Comparison of ENCODE assay signal across 19 mouse cellular contexts in the genomic region with DNA sequence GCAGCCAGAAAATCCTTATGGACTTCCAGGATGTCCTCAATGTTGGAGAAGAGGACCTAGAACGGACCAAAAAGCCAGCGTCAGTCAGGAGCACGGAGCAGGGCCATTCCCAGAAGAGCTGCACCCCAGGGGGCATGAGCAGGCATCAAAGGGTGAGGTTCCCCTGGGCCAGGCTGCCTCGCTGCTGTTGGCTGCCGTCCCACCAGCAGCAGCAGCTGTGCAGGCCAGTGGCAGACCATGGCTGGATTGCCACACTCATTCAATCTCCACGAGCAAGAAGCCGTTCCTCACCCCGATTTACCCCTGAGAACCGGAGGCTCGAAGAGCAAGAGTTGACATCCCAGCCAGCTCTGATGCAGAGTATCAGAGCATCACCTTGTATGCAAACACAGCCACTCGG.
"Had no signal": no experiment of that assay in that cellular context is flagged by ENCODE, and none has a peak within 500 bp of the region (broad histone marks: within the 10 kb centered on the region; RNA-seq: fewer than 3 reads in every experiment).

No protein-coding gene starts in this region.

- H3K27ac ChIP-seq: left cerebral cortex, adult 2 months; liver, embryonic 14.5 days; macrophage; midbrain, embryonic 12.5 days; midbrain, embryonic 15.5 days had no signal

- H3K4me2 ChIP-seq: lung, embryonic 14.5 days; midbrain, embryonic 12.5 days; midbrain, embryonic 15.5 days had no signal

- H3K9ac ChIP-seq: liver, embryonic 14.5 days; liver, postnatal 0 days; lung, embryonic 14.5 days; midbrain, embryonic 12.5 days; midbrain, embryonic 15.5 days had no signal

- DNase-seq: kidney, adult 18-20 months; kidney, adult 9 months; kidney, postnatal 14 days; kidney, postnatal 4 days; layer of hippocampus, adult 9-11 months; liver, postnatal 0 days; lung, embryonic 14.5 days; right cerebral cortex, adult 18-20 months; right cerebral cortex, postnatal 14 days; right cerebral cortex, postnatal 4 days; thymus, postnatal 25 days had no signal

- H3K4me1 ChIP-seq: midbrain, embryonic 12.5 days; midbrain, embryonic 15.5 days had no signal

- H3K36me3 ChIP-seq: midbrain, embryonic 15.5 days had no signal

- H3K9me3 ChIP-seq: midbrain, embryonic 12.5 days; midbrain, embryonic 15.5 days had no signal

- H3K27me3 ChIP-seq: midbrain, embryonic 12.5 days; midbrain, embryonic 15.5 days had no signal

- ATAC-seq: intestine, embryonic 16.5 days; lung, postnatal 0 days; midbrain, embryonic 15.5 days had no signal

- H3K4me3 ChIP-seq: left cerebral cortex, adult 2 months; megakaryocyte, embryonic 14.5 days; midbrain, embryonic 12.5 days; midbrain, embryonic 15.5 days had no signal
